Mouse (Mus musculus) testis, adult 2 months (tissue): ENCODE data around the gene Erc2.

Source experiments
- CTCF ChIP-seq: fragments of 200-500 bp; IDR thresholded peaks from 2 replicates; pipeline ENCODE4 v1.5.1; 2012; ENCODE audit warnings: low read depth, mild to moderate bottlenecking, inconsistent platforms, low read length, moderate library complexity; ENCODE audit not compliant: control insufficient read depth, insufficient read depth, insufficient replicate concordance
- POLR2A ChIP-seq: fragments of 200-500 bp; IDR thresholded peaks from 2 replicates; pipeline ENCODE4 v1.6.1; 2012; ENCODE audit warnings: low read depth, mild to moderate bottlenecking, inconsistent platforms, low read length, moderate library complexity; ENCODE audit not compliant: control insufficient read depth

- no peak for TF ChIP-seq CTCF
- TF ChIP-seq POLR2A = no peak
These were observed 671.7 kb downstream of the Erc2 start for GRCm38 (mm10) chr14:28293921-28294320.
